ENCODE assay signal across 9 mouse cellular contexts in genomic region chr5:139912121-139912771, GRCm38 (mm10). TPM values are rescaled to one million over a fixed set of nuclear protein-coding genes. Genes with fewer than 3 reads are reported as not detected.
A peak's percentile ranks its signal among the peaks of the same experiment; 100 is the strongest.
DNase-seq lines count a peak whose midpoint lies in the region; ATAC-seq lines count a peak whose summit lies in the region.
"Had no signal": no experiment of that assay in that cellular context is flagged by ENCODE, and none has a peak within 500 bp of the region (broad histone marks: within the 10 kb centered on the region; RNA-seq: fewer than 3 reads in every experiment).

No protein-coding gene starts in this region.

- DNase-seq in heart, adult 11 months, result peak; percentile 87
- DNase-seq in heart, postnatal 10 days, result no peak
- DNase-seq in embryonic facial prominence, embryonic 10.5 days (ENCODE audit: low spot score), result peak; percentile 72
- no peak for DNase-seq in natural killer cell, adult 2 months (ENCODE audit: low spot score in 2 of 2)
- no peak for DNase-seq in cerebellum, adult 11 months

- peaks cover 100% of the 10 kb centered on the region for H3K27me3 ChIP-seq in embryonic facial prominence, embryonic 10.5 days (replicated peaks; ENCODE audit: low read depth, poor library complexity, severe bottlenecking)
- peaks cover 23% of the 10 kb centered on the region for H3K27me3 ChIP-seq in hindbrain, embryonic 16.5 days (replicated peaks; ENCODE audit: control insufficient read depth, insufficient read depth, low read length)
- peaks cover 79% of the 10 kb centered on the region for H3K27me3 ChIP-seq in lung, embryonic 16.5 days (ENCODE audit: control insufficient read depth, insufficient read depth, low read depth, low read length)

- WGBS in embryonic facial prominence, embryonic 10.5 days, result 0% methylated on average over 52 of the region's 64 CpGs
- WGBS in hindbrain, embryonic 16.5 days, result 1% methylated on average over 37 of the region's 64 CpGs
- under 1% methylated on average over 40 of the region's 64 CpGs for WGBS in lung, embryonic 16.5 days

- H3K9ac ChIP-seq in hindbrain, embryonic 16.5 days (ENCODE audit: low read depth, low read length), result peak overlapping the region; percentile 68
- H3K9ac ChIP-seq in lung, embryonic 16.5 days (ENCODE audit: low read length), result peak overlapping the region; percentile 56

- no peaks in the 10 kb centered on the region for H3K36me3 ChIP-seq in embryonic facial prominence, embryonic 10.5 days (replicated peaks)
- no peaks in the 10 kb centered on the region for H3K36me3 ChIP-seq in hindbrain, embryonic 16.5 days (ENCODE audit: control insufficient read depth, insufficient read depth, low read length)
- no peaks in the 10 kb centered on the region for H3K36me3 ChIP-seq in lung, embryonic 16.5 days (ENCODE audit: control insufficient read depth, insufficient read depth, low read length)

- H3K4me3 ChIP-seq in embryonic facial prominence, embryonic 10.5 days, result peak overlapping the region; percentile 69
- peak overlapping the region; percentile 56 for H3K4me3 ChIP-seq in hindbrain, embryonic 16.5 days (ENCODE audit: low read length)
- H3K4me3 ChIP-seq in lung, embryonic 16.5 days (ENCODE audit: low read length), result peak overlapping the region; percentile 55

- H3K27ac ChIP-seq in embryonic facial prominence, embryonic 10.5 days (replicated peaks), result peak overlapping the region; percentile 57
- H3K27ac ChIP-seq in hindbrain, embryonic 16.5 days (ENCODE audit: low read depth, low read length), result peak overlapping the region; percentile 40
- H3K27ac ChIP-seq in lung, embryonic 16.5 days (ENCODE audit: low read length), result no peak overlapping the region

- intact Hi-C loops in heart, postnatal 10 days (cut with DNase I), result no loop called here

- no peaks in the 10 kb centered on the region for H3K9me3 ChIP-seq in embryonic facial prominence, embryonic 10.5 days
- no peaks in the 10 kb centered on the region for H3K9me3 ChIP-seq in hindbrain, embryonic 16.5 days (ENCODE audit: control insufficient read depth, low read length)
- H3K9me3 ChIP-seq in lung, embryonic 16.5 days (ENCODE audit: control insufficient read depth, low read length), result no peaks in the 10 kb centered on the region

- no peak for ATAC-seq in hindbrain, embryonic 16.5 days
- ATAC-seq in lung, embryonic 16.5 days (ENCODE audit: low read depth), result peak; percentile 30; the same call in 1 of the 2 replicates
- ATAC-seq in cerebellum, adult (ENCODE audit: insufficient number of reproducible peaks, low FRiP score, low TSS enrichment), result no peak

- H3K4me2 ChIP-seq in hindbrain, embryonic 16.5 days (ENCODE audit: low read length), result peak overlapping the region; percentile 98
- peak overlapping the region; percentile 95 for H3K4me2 ChIP-seq in lung, embryonic 16.5 days (ENCODE audit: low read depth, low read length)

- peaks cover 58% of the 10 kb centered on the region for H3K4me1 ChIP-seq in embryonic facial prominence, embryonic 10.5 days
- H3K4me1 ChIP-seq in hindbrain, embryonic 16.5 days (ENCODE audit: control insufficient read depth, insufficient read depth, low read depth, low read length), result peaks cover 37% of the 10 kb centered on the region
- peaks cover 26% of the 10 kb centered on the region for H3K4me1 ChIP-seq in lung, embryonic 16.5 days (replicated peaks; ENCODE audit: control insufficient read depth, insufficient read depth, low read length)

RNA-seq across cellular contexts. Expression of gene Elfn1, which starts 4.5 kb away (rescaled TPM):
- total RNA-seq in heart, postnatal 10 days (2021), result under 1 TPM; 0.45 to 0.60 TPM
- 0.12 and 0.40 TPM in 2 replicates for polyA plus RNA-seq in embryonic facial prominence, embryonic 10.5 days (2016; fragmentation: Nextera tagmentation; extraction: Ambion mirVana)
- polyA plus RNA-seq in hindbrain, embryonic 16.5 days (2015; fragmentation: Nextera tagmentation; extraction: Ambion mirVana), result 2.8 and 3.7 TPM in 2 replicates
- polyA plus RNA-seq in lung, embryonic 16.5 days (2015; fragmentation: Nextera tagmentation; extraction: Ambion mirVana), result 0.39 and 0.80 TPM in 2 replicates
- total RNA-seq: MEL had no signal

Comparison
In these comparisons a context has a peak if more than half of its experiments do, and no peak if none do; other contexts are left out.
1. DNase-seq: peak in heart, adult 11 months (single experiment) and embryonic facial prominence, embryonic 10.5 days (single experiment); none in heart, postnatal 10 days (0 of 2), natural killer cell, adult 2 months (0 of 2) and cerebellum, adult 11 months (single experiment).
2. Peak in every context shown above with its lines, with median percentiles within 50 percentile points of each other: H3K4me3 ChIP-seq.